ENCODE assay signal across 9 mouse cellular contexts in the genomic region with DNA sequence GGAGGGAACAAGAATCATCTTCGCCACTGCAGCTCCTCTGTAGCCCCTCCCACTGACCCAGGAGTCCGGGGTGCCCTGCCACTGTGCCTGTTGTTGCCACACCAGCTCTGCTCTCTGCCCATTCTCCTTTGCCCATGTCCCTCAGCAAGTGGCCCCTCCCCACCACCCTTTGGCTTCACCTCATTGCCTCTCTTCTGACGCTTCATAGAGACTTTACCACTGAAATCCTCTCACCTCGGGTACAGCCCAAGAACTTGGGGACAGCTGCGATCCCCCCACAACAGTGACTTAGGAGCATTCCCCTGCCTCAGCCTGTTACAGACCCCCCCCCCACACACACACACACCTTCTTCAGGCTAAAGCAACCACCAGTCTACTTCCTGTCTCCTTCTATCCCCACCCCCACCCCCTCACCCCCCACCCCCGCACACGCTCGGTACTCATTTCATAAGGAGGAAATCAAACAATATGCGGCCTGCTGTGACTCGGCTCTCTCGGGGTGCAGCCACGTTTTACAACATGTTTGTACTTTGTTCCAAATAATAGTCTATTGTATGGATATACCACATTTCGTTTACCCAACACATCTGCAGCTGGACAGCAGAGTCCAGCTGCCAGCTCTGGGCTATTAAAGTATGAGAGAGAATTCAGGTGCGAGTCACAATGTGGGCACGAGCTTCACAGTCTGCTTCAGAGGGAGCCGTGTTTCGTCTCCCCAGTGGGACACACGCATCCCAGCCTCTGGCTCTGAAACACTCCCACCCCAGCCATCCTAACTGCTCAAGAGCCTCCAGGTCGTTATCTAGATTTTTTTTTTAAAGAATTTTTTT. TPM values are rescaled to one million over a fixed set of nuclear protein-coding genes. Genes with fewer than 3 reads are reported as not detected.
A peak's percentile ranks its signal among the peaks of the same experiment; 100 is the strongest.
DNase-seq lines count a peak whose midpoint lies in the region; ATAC-seq and TF ChIP-seq lines count a peak whose summit lies in the region.
"Had no signal": no experiment of that assay in that cellular context is flagged by ENCODE, and none has a peak within 500 bp of the region (broad histone marks: within the 10 kb centered on the region; RNA-seq: fewer than 3 reads in every experiment).

No protein-coding gene starts in this region.

- no peak overlapping the region for H3K4me3 ChIP-seq in kidney, embryonic 16.5 days (ENCODE audit: low read length)
- peak overlapping the region; percentile 31; the same call in 1 of the 2 replicates for H3K4me3 ChIP-seq in G1E (ENCODE audit: low read depth, low read length)
- no peak overlapping the region for H3K4me3 ChIP-seq in intestine, embryonic 16.5 days (ENCODE audit: low read length)
- no peak overlapping the region for H3K4me3 ChIP-seq in stomach, embryonic 14.5 days (ENCODE audit: low read depth, low read length)

- DNase-seq in kidney, adult 18-20 months, result no peak
- DNase-seq in G1E (ENCODE audit: low spot score), result peak; percentile 13
- DNase-seq in adrenal gland, adult 18-20 months (ENCODE audit: low spot score in 2 of 2), result no peak
- DNase-seq in left cerebral cortex, postnatal 36 days (ENCODE audit: low spot score in 2 of 2), result no peak
- DNase-seq in right cerebral cortex, adult 18-20 months, result no peak
- DNase-seq: cerebellum, adult 18-20 months had no signal

- intact Hi-C loops in left cerebral cortex, postnatal 36 days (cut with DNase I), result no loop called here

- peaks cover 76% of the 10 kb centered on the region for H3K4me1 ChIP-seq in kidney, embryonic 16.5 days (ENCODE audit: insufficient read depth, low read length)
- H3K4me1 ChIP-seq in G1E (ENCODE audit: insufficient read depth, low read depth, low read length), result peaks cover 48% of the 10 kb centered on the region
- peaks cover 66% of the 10 kb centered on the region for H3K4me1 ChIP-seq in intestine, embryonic 16.5 days (ENCODE audit: control insufficient read depth, insufficient read depth, low read length)
- H3K4me1 ChIP-seq in stomach, embryonic 14.5 days (ENCODE audit: control insufficient read depth, insufficient read depth, low read length), result peaks cover 57% of the 10 kb centered on the region

- ATAC-seq in kidney, embryonic 16.5 days (ENCODE audit: low FRiP score, low TSS enrichment), result no peak
- no peak for ATAC-seq in G1E (ENCODE audit: extremely low read depth, insufficient number of reproducible peaks, low FRiP score, poor library complexity, severe bottlenecking)
- ATAC-seq in intestine, embryonic 16.5 days, result peak; percentile 19
- ATAC-seq in stomach, embryonic 14.5 days (ENCODE audit: insufficient number of reproducible peaks, insufficient read depth, low FRiP score, low read depth), result no peak

- H3K27me3 ChIP-seq in kidney, embryonic 16.5 days (ENCODE audit: insufficient read depth, low read length), result no peaks in the 10 kb centered on the region
- H3K27me3 ChIP-seq in G1E (ENCODE audit: insufficient read depth, low read length), result peaks cover 4% of the 10 kb centered on the region; the same call in 1 of the 2 replicates
- no peaks in the 10 kb centered on the region for H3K27me3 ChIP-seq in intestine, embryonic 16.5 days (replicated peaks; ENCODE audit: control insufficient read depth, insufficient read depth, low read length)
- no peaks in the 10 kb centered on the region for H3K27me3 ChIP-seq in stomach, embryonic 14.5 days (ENCODE audit: control insufficient read depth, insufficient read depth, low read length)

- no peaks in the 10 kb centered on the region for H3K9me3 ChIP-seq in kidney, embryonic 16.5 days (ENCODE audit: low read length)
- no peaks in the 10 kb centered on the region for H3K9me3 ChIP-seq in G1E (replicated peaks)
- no peaks in the 10 kb centered on the region for H3K9me3 ChIP-seq in intestine, embryonic 16.5 days (ENCODE audit: control insufficient read depth, low read length)
- no peaks in the 10 kb centered on the region for H3K9me3 ChIP-seq in stomach, embryonic 14.5 days (ENCODE audit: control insufficient read depth, low read depth, low read length)

- WGBS in kidney, embryonic 16.5 days, result 38% methylated on average over 19 of the region's 19 CpGs
- 29% methylated on average over 19 of the region's 19 CpGs for WGBS in intestine, embryonic 16.5 days
- WGBS in stomach, embryonic 14.5 days, result 44% methylated on average over 19 of the region's 19 CpGs

- no peak overlapping the region for H3K4me2 ChIP-seq in kidney, embryonic 16.5 days (replicated peaks; ENCODE audit: low read depth, low read length)
- no peak overlapping the region for H3K4me2 ChIP-seq in intestine, embryonic 16.5 days (ENCODE audit: low read depth, low read length)
- H3K4me2 ChIP-seq in stomach, embryonic 14.5 days (replicated peaks; ENCODE audit: low read depth, low read length), result no peak overlapping the region

- H3K36me3 ChIP-seq in kidney, embryonic 16.5 days (ENCODE audit: insufficient read depth, low read length), result no peaks in the 10 kb centered on the region
- no peaks in the 10 kb centered on the region for H3K36me3 ChIP-seq in G1E (replicated peaks)
- no peaks in the 10 kb centered on the region for H3K36me3 ChIP-seq in intestine, embryonic 16.5 days (ENCODE audit: control insufficient read depth, insufficient read depth, low read length)
- no peaks in the 10 kb centered on the region; the same call in 1 of the 2 replicates for H3K36me3 ChIP-seq in stomach, embryonic 14.5 days (ENCODE audit: control insufficient read depth, insufficient read depth, low read length)

- no peak for TF ChIP-seq CTCF in G1E (IDR thresholded peaks at IDR 0.05; ENCODE audit: low read depth, low read length)

- no peak overlapping the region for H3K9ac ChIP-seq in kidney, embryonic 16.5 days (replicated peaks; ENCODE audit: low read length)
- H3K9ac ChIP-seq in intestine, embryonic 16.5 days (ENCODE audit: low read depth, low read length), result peak overlapping the region; percentile 43; the same call in 1 of the 2 replicates
- H3K9ac ChIP-seq in stomach, embryonic 14.5 days (replicated peaks; ENCODE audit: low read depth, low read length), result no peak overlapping the region

- peak overlapping the region; percentile 69 for H3K27ac ChIP-seq in kidney, embryonic 16.5 days (ENCODE audit: low read length)
- peak overlapping the region; percentile 83 for H3K27ac ChIP-seq in intestine, embryonic 16.5 days (ENCODE audit: low read length)
- H3K27ac ChIP-seq in stomach, embryonic 14.5 days (ENCODE audit: low read length), result peak overlapping the region; percentile 70; the same call in 1 of the 2 replicates

RNA-seq across cellular contexts. Expression of a gene that starts 23.5 kb away (rescaled TPM):
- 11.1 and 11.6 TPM in 2 replicates for polyA plus RNA-seq in kidney, embryonic 16.5 days (2015; fragmentation: Nextera tagmentation; extraction: Ambion mirVana)
- not detected in 2 replicates for total RNA-seq in G1E (2014; fragmentation: Nextera tagmentation)
- total RNA-seq in G1E (2017), result under 0.01 and 0.22 TPM in 2 replicates
- polyA plus RNA-seq in G1E (2012), result 0.04 and 0.07 TPM in 2 replicates
- 8.3 and 8.8 TPM in 2 replicates for polyA plus RNA-seq in intestine, embryonic 16.5 days (2015; fragmentation: Nextera tagmentation; extraction: Ambion mirVana)
- 14.5 and 16.0 TPM in 2 replicates for polyA plus RNA-seq in stomach, embryonic 14.5 days (2014; fragmentation: Nextera tagmentation; extraction: Ambion mirVana)
- total RNA-seq in adrenal gland, adult 18-20 months (2021), result 10 to 100 TPM; 14.2 to 30.4 TPM
- 10 to 100 TPM; 36.6 to 45.0 TPM for total RNA-seq in left cerebral cortex, postnatal 36 days (2021)
